Mouse (Mus musculus) lung, postnatal 4 days (tissue): Measurements from ENCODE around the gene Krit1.
"Not testable (repeated sequence)": the region's sequence is repeated elsewhere in the genome, so short reads cannot be mapped to it uniquely, and the experiment has no call there.

ENCODE experiments used
- DNase-seq, 2 experiments: peaks; one replicate each; pipeline ENCODE4 v3.0.0; 2021

The Krit1 gene

GRCm38 (mm10) chr5:3802433-3803291 is at the start of gene Krit1, which contains the start of gene Ankib1:
Gene Krit1 (plus strand): TSS chr5:3803184.
Gene Ankib1 (minus strand): TSS chr5:3802925.
- DNase-seq, result peak; percentile 91 to 92

GRCm38 (mm10) chr5:3771512-3771911 is 31.5 kb upstream of the Krit1 start:
- no peak for DNase-seq

DNA sequence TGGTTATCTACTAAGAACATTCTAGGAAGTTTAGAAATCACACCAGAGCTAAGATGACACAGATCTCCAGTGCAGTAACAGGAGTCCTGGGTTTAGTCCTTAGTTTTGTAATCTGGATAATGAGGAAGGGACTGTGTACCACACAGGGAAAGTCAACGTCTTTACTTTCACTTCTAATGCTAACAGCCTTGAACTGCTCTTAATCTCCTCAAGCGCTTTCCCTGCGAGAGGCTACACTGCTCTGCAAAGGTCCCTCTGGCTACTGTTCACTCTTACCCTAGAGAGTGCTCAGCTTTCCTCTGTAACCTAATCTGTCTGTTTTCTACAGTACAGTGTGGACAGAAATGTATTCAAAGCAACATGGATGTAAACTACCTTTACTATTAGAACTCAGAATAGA is 31.0 kb upstream of the Krit1 start:
- DNase-seq, result no peak

DNA sequence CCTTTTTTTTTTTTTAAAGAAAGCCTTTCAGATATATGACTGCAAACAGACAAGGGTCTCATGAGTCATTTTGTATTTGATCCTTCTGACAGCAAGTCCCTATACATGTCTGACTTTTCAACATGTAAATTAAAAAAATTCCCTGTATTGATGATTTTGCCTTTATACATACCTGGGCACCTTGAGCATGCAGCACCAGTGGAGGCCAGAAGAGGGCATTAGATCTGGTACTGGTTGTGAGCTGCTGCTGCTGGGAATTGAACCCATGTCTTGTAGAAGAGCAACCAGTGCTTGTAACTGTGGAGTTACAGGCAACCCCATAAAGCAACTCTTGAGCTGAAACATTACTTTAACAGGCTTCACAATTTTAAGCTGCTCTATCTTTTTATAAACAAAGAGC is 20.3 kb upstream of the Krit1 start:
- no peak for DNase-seq

GRCm38 (mm10) chr5:3783947-3784681 is 18.9 kb upstream of the Krit1 start:
- DNase-seq, result no peak

DNA sequence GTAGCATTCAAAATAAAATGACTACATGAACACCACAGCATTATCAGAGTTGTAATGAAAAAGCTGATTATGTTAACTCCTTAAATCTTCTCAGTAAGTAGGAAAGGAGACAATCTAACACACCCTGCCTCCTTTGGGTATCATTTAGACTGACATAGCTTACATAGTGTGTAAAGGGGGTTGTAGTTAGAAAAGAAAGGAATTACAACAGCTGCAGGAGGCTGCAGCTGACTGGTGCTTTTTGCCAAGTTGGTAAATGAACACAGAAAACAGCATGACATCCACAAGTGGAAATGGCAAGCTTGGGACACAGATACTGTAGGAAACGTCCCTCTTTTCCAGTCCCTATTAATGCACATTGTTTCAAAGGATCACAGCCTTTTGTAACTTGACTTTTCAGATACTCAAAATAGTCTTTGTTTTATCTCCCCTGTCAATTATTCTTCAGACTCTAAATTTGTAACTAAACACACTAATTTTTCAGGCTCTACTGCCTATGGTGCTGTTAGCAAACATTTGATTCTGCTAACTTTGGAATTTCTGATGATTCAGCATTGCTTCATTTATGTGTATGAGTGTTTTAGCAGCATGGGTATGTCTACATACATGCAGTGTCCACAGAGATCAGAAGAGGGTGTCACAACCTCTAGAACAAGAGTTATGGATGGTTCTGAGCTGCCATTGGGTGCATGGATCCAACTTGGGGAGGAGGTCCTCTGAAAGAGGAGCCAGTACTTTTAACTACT is 18.1 kb upstream of the Krit1 start:
- no peak for DNase-seq

- DNase-seq, result no peak
These were observed 15.4 kb upstream of the Krit1 start for GRCm38 (mm10) chr5:3787548-3787947.

DNA sequence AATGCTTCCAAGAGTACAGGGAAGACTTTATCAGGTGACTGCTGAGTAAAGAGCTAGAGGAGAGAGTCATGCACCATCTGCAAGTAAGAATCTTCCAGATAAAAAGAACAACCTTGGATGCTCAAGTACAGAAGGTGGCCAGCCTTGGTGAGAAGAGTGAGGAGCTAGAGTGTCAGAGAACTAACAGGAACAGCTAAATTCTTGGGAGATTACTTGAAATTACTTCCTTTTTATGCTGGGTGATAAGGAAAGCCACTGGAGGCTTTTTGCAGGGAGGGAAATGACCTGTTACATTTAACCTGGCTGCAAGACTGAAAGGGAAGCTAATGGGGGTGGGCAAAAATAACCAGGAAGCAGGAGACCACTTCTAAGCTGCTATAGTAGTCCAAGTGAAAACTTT is 11.9 kb upstream of the Krit1 start:
- no peak for DNase-seq

DNA sequence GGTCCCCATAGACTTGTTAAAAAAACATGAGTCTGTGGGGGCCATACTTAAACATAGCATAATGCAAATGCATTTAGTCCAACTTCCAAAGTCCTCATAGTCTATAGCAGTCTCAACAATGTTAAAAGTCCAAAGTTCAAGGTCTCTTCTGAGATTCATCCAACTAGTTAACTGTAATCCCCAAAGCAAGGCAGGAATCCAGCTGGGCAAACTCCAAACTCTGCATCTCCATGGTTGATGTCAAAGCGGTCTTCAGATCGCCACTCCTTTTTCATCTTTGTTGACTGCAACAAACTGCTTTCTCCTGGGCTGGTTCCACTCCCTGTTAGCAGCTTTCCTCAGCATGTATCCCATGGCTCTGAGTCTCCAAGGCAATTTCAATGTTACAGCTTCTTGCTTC is 5.9 kb upstream of the Krit1 start:
- not testable (repeated sequence) for DNase-seq

DNA sequence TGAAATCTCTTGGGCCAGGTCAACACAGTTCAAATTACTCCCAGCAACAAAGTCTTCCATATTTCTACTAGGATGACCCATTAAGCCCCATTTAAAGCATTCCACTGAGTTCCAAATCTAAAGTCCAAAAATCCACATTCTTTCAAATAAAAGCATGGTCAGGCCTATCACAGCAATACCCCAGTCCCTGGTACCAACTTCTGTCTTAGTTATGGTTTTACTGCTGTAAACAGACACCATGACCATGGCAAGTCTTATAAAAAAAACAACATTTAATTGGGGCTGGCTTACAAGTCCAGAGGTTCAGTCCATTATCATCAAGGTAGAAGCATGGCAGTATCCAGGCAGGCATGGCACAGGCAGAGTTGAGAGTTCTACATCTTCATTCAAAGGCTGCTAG is 4.3 kb upstream of the Krit1 start:
- not testable (repeated sequence) for DNase-seq

- DNase-seq, result no peak
These were observed 2.9 kb upstream of the Krit1 start for GRCm38 (mm10) chr5:3800041-3800440.

DNA sequence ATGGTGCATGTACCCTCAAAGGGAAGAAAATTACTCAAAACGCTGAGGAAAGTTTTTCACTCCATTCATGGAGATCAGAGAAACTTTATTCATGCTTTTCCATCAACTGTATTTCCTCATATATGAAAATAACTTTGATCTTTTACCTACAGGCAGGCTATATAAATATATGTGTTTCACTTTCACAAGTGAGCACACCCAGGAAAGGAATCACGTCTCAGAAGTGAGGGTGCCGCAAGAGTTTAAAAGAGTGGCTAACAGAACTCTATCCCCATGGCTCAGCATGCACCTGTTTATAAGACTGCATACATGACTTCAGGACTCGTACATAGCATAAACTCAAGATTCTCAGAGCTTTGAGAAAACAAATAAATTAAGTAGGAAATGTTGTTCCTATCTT is 2.1 kb upstream of the Krit1 start:
- DNase-seq, result no peak

DNA sequence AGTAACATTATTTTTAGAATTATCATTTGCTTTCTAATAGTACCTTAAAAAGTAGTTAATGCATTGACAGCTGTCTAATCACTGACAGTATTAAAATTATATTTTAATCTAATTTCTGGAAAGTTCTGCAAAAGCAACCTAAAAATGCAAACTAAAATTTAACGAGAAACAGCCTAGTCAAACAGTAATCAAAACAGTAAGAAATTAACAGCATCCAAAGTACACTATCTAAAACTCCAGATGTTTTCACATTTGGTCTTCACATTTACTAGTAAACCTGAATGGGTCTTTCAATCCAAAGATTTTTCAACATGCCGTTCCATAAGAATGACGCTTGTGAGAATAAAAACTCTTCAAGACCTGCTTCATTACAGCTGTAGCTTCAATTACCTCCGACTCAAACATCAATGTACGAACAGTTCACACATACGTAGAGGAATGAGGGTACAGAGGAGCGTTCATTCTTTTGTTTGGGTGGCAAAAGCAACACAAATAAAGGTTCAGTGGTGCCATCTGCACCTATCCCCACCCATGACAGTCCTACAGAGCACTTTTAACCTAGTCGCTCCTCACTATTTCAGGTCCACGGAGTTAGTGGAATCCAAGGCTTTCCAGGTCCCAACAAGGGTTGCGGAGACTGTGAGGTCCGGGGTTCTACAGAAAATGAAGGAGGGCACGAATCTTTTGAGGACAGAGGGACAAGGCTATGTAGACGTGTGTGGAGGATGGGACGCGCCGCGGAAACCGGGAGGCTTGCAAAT is 1.1 kb upstream of the Krit1 start:
- no peak for DNase-seq

- DNase-seq, result no peak
These were observed 545 bp downstream of the Krit1 start for GRCm38 (mm10) chr5:3803292-3804165.

DNA sequence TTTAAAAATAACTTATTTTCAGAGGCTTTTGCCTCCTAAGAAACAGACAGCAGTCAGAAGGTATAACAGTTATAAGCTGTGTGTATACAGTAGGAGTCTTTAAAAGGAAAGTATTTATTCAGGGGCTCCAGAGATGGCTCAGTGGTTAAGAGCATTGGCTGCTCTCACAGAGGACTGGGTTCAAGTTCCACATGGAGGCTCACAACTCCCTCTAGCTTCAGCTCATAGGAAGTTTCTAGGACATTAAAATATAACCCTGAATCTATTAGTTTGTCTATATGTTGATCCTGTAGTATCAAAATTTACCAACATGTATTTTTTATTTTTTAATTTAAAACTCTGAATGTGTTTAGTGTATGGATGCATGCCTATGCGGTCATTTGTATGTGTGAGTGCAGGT is 5.5 kb downstream of the Krit1 start:
- no peak for DNase-seq

- DNase-seq, result no peak
These were observed 31.1 kb downstream of the Krit1 start for GRCm38 (mm10) chr5:3834107-3834506.

GRCm38 (mm10) chr5:3845026-3845425 is 42.0 kb downstream of the Krit1 start, which contains the start of gene Lrrd1:
Gene Lrrd1 (plus strand): TSS chr5:3845173.
- DNase-seq, result peak in 1 of 2 experiments; percentile 6

GRCm38 (mm10) chr5:3870161-3870560 is 67.2 kb downstream of the Krit1 start:
- DNase-seq, result no peak

- no peak for DNase-seq
These were observed 69.4 kb downstream of the Krit1 start for GRCm38 (mm10) chr5:3872348-3872747.

DNA sequence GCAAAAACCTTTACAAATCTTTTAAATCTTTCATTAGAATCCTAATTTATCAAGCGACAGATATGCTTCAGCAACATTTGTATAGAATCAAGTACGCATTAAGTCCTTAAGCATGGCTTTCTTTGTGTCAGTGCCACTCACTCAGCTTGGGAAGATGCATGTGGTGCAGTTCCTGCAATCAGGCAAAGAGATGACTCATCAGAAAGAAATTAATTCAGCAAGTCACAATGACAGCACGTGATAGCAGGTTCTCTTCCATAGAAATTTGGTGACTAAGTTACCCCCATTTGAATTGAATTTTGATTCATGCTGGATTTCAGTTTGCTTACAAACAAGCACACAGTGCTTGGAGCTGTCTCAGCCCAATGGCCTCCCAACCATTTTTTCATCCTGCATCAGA is 70.5 kb downstream of the Krit1 start:
- no peak for DNase-seq

DNA sequence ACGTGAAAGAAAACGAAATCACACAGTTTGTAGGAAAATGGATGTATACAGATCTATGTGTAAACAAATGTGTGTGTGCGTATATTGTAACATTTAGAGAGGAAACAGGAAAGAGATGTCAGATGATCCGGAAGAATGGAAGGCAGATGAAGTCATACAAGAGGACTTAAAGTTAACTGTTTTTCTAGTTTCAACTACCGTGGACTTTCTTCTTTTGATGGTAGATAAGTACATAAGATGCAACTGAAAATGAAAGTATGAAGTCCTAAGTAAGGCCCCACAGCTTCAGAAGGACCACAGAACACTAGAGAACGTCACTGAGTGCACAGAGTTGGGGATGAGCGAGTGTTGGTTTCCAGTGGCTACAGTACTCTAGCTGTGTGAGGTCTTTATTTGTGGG is 83.9 kb downstream of the Krit1 start:
- DNase-seq, result not testable (repeated sequence)

GRCm38 (mm10) chr5:3889201-3889600 is 86.2 kb downstream of the Krit1 start:
- no peak for DNase-seq
